Mouse (Mus musculus) cerebellum, adult 9-10 months (tissue): Measurements from ENCODE around the gene Amer1.
A peak's percentile ranks its signal among the peaks of the same experiment; 100 is the strongest.

Experiments used
- DNase-seq: peaks from one replicate; pipeline ENCODE4 v3.0.0; 2022

Amer1 gene

GRCm38 (mm10) chrX:95444776-95445111 is at the start of gene Amer1:
Amer1 (minus strand) TSS chrX:95444872.
- DNase-seq = peak; percentile 93

GRCm38 (mm10) chrX:95457166-95457565 is 12.5 kb upstream of the Amer1 start:
- no peak for DNase-seq

- peak; percentile 21 for DNase-seq
Measured at GRCm38 (mm10) chrX:95445866-95446265, 1.2 kb upstream of the Amer1 start.

- DNase-seq = no peak
Measured at GRCm38 (mm10) chrX:95445141-95445540, 469 bp upstream of the Amer1 start.

- peak; percentile 64 for DNase-seq
Measured at GRCm38 (mm10) chrX:95443898-95444775, 535 bp downstream of the Amer1 start.

GRCm38 (mm10) chrX:95443390-95443789 is 1.3 kb downstream of the Amer1 start:
- no peak for DNase-seq

GRCm38 (mm10) chrX:95442261-95442660 is 2.4 kb downstream of the Amer1 start:
- DNase-seq = no peak

- no peak for DNase-seq
Measured at GRCm38 (mm10) chrX:95441290-95441689, 3.4 kb downstream of the Amer1 start.

- DNase-seq = no peak
Measured at GRCm38 (mm10) chrX:95438491-95438890, 6.2 kb downstream of the Amer1 start.

- no peak for DNase-seq
Measured at GRCm38 (mm10) chrX:95437236-95437635, 7.4 kb downstream of the Amer1 start.

- no peak for DNase-seq
Measured at GRCm38 (mm10) chrX:95373101-95373500, 71.6 kb downstream of the Amer1 start.
